Mouse (Mus musculus) left cerebral cortex, adult 8-10 months (tissue): ENCODE data around the gene Ints11. TPM values are rescaled to one million over a fixed set of nuclear protein-coding genes. Genes with fewer than 3 reads are reported as not detected.
A peak's percentile ranks its signal among the peaks of the same experiment; 100 is the strongest.

Experiments used
- DNase-seq, 2 experiments: peaks; one replicate each; pipeline ENCODE4 v3.0.0; 2022; ENCODE audit warnings: low spot score in 2 of 2
- total RNA-seq, 4 experiments: library from RNA; stranded (reverse); gene quantifications; 2 replicates each; pipeline ENCODE4 v1.2.4; 2022

Ints11 gene
- total RNA-seq, 4 experiments from 2014 or later, result 26.8 to 32.6 (median 30.0) TPM

DNA sequence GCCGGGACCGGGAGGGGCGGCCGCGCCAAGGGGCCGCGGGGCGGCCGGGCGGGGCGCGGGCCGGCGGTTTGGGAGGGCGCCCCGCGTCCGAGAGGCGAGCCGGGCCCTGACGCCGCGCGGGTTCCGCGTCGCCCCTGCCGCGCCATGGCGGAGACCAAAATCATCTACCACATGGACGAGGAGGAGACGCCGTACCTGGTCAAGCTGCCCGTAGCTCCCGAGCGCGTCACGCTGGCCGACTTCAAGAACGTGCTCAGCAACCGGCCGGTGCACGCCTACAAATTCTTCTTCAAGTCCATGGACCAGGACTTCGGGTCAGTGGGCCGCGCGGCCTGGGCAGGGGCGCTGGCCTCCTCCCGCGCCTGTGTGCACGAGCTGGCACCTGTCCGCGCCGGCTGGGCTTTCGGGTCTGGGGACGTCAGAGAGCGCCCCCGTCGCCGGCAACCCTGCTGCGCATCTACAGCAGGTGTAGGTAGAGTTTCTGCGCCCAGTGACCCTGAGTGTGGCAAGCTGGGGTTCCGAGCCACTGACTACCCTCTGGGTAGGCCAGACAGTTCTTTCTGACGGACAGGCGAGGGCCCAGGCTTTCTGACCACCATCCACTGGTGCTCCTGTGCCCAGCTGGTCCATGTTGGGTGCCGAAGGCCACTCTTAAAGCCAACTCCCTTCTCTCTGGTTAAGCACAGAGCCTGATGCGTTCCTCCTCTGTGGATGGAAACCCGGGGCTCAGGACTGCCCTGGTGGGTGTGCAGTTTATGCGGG lies 21.6 kb upstream of the Ints11 start:
- no peak for DNase-seq

DNA sequence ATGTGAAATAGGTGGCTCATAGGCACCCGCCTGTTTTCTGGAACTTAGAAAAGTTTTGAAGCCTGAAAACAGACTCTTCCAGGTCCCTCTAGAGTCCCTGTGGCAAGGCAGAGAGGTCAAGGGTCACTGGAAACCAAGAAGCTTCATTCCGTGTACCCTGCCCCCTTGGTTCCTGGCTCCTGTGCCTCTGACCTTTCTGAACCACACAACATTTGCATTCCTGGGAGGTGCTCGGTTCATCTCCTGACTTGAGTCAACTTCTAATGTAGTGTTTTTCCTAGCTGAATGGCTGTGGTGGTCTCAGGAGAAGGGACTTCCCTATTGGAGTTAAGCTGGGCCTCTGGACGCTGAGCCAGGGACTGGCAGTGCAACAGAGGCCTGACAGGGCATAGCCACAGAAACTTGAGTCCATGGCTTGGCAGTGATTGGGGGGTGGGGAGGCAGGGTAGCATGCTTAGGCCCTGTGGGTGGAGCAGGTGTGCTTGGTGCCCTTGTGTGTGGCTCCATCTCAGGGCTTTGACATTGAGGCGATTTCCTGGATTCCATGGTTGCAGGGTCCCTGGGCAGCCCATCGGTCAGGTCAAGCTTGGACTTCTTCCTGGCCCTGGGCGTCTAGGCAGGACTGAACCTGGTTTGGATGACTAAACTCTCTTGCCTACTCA lies 20.8 kb upstream of the Ints11 start:
- DNase-seq, result no peak

DNA sequence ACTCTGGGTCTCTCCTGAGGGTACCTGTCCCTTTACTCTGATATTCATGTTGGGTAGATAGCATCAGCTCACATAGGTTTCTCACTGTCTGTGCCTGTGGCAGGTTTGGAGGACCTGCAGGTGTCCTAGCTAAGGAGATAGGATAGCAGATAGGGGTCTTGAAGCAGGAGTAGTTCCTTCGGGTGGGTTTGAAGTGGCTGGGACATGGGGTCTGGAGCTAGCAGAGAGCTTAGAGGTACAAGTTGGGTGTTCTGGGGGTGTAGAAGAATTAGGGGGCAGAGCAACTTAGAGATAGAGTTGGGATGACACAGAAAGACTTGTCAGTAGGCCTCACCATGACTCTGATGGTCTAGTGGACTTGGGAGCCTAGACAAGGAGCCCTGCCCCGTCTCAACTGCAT lies 20.0 kb upstream of the Ints11 start:
- DNase-seq, result no peak

DNA sequence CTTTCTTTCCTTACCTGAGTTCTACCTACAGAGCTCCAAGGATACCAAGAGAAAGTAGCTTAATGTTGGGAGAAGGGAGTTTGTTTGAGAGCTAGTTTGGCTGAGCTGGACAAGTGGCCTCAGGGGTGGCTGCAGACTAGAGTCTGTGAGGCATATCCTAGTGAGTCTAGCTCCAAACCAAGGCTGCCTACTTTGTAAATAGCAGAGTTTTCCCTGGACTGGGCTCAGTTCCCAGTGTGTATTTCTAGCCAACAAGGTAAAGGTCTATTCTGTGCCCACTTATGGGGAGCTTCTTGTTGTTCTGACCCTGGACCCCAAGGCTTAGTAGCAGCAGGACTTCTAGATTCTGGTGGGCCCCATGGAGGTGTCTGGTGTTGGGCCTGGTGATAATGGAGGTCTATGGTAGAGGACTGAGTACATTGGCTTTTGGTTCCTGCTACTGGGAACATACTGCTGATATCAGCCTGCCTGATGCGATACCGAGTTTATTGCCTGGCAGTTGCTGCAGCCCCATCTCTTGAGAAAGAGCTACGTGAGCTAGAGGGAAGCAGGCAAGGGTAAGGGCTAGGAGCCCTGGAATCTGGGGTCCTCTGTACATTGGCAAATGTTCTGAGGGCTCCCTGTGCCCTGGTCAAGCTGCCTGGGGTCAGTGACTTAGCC lies 19.4 kb upstream of the Ints11 start:
- DNase-seq, result no peak

DNA sequence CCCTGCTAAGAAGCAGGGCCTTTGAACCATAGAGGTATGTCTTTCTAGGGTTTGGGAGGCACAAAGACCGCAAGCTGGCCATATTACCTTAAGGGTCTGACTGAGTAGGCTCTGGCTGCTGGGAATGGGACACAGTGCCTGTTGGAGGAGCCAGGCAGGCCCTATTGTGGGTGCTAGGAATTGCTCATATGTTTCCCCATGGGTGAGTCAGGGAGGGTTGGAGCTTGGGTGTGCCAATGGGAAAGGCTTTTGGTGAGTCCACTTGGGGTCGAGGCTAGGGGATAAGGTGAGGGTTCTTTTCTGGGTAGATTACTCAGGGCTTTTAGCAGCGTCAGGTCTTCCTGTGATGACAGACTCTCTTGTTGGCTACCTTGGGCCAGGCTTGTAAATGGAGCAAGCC lies 18.0 kb upstream of the Ints11 start:
- no peak for DNase-seq

DNA sequence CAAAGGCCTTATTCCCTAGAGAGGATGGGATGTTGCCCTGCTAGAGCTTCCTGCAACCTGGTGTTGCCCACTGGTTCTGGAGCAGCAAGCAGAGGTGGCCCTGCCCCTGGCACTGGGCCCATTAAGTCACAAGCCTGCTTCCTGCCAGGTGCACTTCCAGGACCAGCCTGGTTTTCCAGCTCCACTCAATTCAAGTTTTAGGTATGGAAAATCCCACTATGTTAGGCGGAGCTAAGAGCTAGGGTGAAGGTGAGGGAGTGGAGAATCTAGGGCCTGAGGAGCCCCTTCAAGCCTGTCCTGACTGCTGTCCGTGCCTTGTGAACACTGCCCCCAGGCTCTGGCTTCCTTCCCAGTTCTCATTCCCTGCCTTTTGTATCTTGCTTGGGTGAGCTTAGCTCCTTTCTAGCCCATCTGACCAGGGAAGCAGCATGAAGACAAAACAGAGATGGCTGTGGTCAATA lies 17.4 kb upstream of the Ints11 start:
- no peak for DNase-seq

DNA sequence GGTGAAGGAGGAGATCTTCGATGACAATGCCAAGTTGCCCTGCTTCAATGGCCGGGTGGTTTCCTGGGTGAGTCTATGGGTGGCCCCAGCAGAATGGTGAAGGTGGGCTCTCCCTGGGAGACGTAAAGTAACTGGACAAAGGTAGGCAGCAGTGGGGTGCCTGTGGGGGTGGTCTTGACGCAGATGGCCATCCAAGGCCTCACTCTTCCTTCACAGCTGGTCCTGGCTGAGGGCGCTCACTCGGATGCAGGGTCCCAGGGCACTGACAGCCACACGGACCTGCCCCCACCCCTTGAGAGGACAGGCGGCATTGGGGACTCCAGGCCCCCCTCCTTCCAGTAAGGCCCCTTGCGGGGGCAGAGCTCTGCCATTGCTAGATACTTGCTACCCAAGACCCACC lies 15.9 kb upstream of the Ints11 start:
- no peak for DNase-seq

DNA sequence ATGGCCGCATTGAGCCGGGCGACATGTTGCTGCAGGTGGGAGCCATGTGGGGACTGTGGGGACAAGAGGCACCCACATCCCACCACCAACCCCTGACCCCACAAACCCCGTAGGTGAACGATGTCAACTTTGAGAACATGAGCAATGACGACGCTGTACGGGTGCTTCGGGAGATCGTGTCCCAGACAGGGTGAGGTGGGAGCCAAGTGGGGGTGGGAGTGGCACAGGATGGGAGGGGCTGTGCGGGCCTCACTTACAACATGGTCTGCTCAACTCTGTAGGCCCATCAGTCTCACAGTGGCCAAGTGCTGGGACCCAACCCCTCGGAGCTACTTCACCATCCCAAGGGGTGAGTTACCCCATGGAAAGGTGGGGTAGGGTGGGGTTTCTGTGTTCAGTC lies 14.4 kb upstream of the Ints11 start:
- no peak for DNase-seq

DNA sequence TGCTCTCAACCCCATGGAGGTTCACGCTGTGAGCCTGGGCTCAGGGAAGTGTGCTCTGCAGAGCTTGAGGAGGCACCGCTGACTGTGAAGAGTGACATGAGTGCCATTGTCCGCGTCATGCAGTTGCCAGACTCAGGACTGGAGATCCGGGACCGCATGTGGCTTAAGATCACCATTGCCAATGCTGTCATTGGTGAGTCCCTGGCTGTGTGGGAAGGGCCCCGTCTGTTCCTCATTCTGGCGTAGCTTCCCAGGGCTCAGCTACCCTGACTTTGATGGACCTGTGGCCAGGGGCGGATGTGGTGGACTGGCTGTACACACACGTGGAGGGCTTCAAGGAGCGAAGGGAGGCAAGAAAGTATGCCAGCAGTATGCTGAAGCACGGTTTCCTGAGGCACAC lies 13.3 kb upstream of the Ints11 start:
- no peak for DNase-seq

DNA sequence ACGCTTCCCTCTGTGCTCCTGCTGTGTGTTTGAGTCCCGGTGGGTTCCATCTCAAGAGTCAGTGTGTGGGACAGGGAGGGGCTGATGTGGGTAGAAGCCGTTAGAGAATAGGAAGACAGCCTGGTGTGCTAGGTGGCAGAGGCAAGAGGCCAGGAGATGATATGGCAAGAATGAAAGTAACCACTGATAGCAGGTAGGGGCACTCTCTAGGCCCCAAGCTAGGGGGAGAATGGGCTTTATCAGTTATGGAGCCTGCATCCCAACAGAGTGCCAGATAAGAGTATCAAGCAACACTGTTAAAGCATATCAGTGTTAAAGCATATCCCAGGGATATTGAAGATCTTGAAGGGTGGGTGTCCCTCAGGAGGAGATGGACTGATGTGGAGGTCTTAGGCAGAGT lies 12.5 kb upstream of the Ints11 start:
- no peak for DNase-seq

DNA sequence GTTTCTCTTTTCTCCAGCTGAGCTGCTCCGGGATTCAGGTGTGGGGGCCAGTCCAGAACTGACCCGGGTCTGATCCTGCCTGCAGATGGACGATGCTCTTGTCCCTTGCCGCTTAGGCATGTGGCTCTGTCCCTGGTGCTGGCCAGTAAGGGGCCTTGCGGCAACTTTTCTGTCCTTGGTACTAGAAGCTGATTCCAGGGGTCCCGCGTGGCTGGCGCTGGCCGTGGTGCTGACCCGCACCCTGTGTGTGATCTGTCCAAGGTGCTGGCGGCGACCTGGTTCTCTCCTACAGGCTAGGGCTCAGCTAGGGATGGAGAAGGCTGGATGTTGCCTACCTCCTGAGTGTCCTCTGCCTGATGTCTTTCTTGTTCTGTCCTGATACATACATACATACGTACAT lies 10.0 kb upstream of the Ints11 start:
- no peak for DNase-seq

DNA sequence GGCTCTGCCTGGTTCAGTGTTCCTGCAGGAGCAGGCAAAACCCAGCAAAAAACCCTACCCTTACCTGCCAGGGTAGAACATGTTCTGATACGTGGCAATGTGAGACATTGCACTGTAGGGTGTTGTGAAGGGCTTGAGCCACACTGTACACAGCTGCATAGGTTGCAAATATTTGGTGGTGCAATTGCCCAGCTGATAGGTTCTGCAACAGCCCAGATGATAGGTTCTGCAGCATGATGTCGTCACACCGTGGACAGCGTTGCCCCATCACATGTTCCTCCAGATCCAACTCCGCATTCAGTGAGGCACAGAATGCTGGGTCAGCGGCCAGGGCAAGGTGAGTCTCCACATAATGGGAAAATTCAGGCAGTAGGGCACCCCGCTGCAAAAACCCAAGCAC lies 7.6 kb upstream of the Ints11 start:
- DNase-seq, result no peak

DNA sequence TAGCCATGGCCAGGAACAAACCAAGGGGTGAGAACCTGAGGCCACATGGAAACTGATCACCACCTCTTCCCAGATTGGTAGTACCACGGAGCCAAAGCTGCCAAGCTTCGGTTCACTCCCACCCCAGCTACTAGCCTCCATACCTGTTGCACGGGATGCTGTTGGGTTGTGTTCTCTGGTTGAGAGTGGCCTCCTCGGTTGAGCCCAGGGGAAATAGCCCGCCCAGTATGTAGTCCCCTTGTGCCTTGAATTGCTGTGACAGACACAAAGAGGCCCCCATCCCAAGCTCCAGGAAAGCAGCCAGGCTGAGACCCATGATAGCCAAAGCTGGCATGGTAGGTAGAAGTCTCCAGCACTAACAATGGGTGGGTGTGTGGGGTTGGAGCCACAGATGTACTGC lies 6.3 kb upstream of the Ints11 start, which contains the start of gene Tas1r3:
Gene Tas1r3 (minus strand): TSS at position 362 of the 400 bp plus-strand sequence.
- DNase-seq, result no peak

DNA sequence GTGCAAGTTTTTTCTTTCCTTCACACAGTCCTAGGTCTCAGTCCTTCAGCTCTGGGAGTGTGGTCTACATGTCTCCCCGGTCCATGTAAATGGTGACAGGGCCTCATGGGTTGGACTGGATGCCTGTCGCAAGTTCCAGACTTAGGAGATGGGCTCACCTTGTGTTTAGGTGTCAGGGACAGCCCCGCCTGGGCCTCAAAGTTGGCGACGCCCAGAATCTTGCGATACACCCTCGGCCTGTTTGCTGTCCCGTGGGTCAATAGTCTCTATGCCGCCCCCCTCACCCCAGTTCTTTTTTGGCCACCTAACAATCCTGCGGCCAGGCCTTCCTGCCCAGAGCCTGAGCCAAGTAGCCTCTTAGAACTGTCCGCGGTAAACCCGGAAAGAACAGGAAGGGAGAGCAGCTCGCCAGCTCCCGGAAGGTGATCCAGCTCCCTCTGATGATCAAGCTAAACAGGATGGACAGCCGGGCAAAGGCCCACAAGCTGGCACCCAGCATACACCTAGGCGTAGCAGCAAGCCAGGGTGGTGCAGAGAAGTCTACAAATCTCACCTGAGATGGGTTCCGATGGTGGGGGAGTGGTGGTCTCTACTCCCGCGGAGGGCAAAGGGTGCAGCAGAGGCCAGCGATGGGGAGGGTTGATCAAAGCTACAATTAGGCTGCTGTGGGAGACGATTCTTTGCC lies 590 bp upstream of the Ints11 start:
- DNase-seq, result no peak

DNA sequence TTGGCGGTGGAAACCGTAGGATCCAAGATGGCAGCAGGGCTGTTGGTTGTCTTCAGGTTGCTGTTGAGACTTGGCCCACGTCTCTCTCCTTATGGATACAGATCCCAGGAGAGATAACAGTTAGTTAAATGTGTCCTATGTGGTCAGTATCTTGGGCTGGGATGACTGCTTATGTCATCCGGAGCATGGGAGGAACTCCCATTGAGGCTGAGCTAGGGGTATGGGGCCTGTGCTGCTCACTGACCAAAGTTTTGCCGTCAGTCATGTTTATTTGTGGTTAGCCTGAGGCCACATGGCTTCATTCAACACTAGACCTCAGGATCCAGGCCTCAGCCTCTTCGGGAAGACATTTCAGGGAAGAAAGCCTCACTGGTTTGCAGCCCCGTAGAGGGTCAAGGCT lies 2.1 kb downstream of the Ints11 start:
- DNase-seq, result no peak

DNA sequence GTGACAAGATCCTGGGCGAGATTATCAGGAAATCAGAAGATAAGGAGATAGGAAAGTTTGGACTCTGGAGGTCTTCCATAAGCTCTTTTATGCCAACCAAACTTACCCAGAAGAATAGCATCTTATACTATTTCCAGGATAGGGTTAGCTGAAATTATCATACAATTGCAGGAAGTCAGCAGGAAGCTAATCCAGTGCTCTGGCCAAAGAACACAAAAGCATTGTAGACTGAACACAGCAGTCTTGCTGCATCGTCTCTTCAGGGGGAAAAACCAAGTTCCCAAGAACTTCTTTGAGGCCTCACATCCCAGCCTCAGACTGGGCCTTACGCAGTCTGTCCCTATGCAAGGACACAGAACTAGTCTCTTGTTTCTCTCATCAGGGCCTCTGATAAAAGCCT lies 14.2 kb downstream of the Ints11 start:
- DNase-seq, result no peak

DNA sequence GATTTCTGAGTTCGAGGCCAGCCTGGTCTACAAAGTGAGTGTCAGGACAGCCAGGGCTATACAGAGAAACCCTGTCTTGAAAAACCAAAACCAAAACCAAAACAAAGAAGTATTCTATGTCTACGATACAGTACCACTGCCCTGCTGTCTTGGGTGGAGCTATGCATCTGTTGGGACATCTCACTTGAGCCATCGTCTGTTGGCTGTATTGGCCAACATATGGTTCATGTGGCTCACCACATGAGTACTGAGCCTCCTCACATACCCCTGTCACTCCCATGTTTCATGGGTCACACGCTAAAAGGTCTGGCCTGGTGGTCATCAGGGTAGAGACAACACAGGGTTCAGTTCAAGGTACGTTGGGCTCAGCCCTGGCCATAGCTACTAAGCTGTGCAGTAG lies 17.0 kb downstream of the Ints11 start:
- no peak for DNase-seq

DNA sequence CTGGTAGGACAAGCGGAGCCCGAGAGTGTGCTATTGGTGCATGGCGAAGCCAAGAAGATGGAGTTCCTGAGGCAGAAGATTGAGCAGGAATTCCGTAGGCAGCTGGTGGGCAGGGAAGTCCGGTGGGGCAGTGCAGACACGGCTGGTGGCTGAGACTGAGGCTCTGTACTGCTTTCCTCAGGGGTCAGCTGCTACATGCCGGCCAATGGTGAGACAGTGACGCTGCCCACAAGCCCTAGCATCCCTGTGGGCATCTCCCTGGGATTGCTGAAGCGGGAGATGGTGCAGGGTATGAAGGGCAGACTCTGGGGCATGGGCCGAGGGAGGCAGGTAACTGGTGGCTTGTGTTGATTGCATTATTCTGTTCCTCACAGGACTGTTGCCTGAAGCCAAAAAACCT lies 18.3 kb downstream of the Ints11 start:
- DNase-seq, result no peak

DNA sequence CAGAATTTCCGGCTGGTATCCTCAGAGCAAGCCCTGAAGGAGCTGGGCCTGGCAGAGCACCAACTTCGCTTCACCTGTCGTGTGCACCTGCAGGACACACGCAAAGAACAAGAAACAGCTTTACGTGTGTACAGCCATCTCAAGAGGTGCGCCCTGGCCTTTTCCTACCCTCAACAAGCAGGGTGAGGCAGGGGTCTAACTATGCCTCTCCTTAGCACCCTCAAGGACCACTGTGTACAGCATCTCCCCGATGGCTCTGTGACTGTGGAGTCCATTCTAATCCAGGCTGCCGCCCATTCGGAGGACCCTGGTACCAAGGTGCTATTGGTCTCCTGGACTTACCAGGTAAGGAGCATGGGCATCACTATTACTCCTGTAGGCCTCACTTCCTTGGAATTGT lies 18.8 kb downstream of the Ints11 start:
- DNase-seq, result no peak

DNA sequence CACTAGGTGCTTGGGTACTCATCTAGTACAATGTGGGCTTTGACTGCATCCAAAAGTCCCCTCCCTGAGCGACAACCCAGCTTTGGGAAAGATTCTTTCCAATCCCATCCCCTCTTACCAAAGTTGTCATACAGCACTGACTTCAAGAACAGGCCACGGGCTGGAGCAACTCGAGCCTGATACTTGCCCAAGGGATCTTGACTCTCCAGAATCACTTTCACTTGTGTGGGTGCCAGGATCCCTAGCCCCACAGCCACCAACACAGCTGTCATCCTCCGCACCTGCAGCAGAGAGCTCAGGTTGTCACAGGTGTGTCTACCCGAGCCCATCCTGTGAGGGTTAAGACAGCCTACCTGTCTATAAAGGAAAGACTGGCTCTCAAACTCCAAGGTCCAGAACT lies 20.0 kb downstream of the Ints11 start:
- no peak for DNase-seq

DNA sequence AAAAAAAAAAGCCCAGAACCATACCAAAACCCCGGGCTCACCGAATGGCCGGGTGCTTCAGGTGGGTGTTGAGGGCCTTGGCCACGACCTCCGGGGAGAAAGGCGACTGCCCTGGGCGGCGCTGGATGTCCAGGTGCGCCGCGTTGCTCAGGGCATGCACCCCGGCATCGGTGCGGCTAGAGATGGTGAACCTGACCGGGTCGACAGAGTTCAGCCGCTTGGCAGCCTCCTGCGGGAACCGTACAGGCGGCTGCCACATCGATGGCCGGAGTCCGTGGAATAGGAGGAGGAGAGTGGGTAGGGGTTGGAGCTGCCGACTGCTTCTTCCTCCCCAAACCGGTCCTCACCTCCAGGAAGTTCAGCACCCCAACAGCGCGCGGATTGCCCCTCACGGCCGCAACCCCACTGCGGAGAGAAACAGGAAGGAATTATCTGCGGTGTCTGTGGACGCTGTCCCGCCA lies 21.7 kb downstream of the Ints11 start:
- DNase-seq, result peak in 1 of 2 experiments; percentile 21

DNA sequence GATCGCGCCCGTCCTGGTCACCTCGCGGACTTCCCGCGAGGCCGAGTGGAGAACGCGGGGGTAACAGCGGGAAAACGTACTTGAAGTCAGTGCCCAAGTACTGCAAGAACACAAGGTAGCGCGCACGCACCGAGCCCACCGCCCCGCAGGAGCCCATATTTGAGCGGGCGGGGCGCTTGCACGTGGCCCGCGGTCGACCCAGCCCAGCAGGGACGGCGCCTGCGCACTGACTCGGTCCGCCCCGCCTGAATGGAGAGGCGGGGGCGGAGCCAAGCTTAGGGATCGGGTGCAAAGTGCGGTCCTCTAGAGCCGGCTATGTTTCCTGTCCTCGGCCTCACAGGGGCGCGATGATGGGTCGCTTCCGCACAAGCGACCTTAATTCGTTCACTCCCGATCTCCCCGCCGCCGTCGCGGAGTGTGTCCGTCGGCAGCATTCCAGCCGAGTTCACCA lies 22.2 kb downstream of the Ints11 start, which contains the start of the genes Pusl1 and Acap3:
Gene Pusl1 (minus strand): TSS at position 231 of the 451 bp plus-strand sequence.
Gene Acap3 (plus strand): TSS at position 272 of the 451 bp plus-strand sequence.
- DNase-seq, result peak; percentile 87 to 94
